Mouse (Mus musculus): ENCODE data around the gene Glce.

The Glce gene

GRCm38 (mm10) chr9:62028072-62028471 is 94.4 kb downstream of the Glce start:
- no peak for DNase-seq (ENCODE audit: low spot score)

- peak; percentile 23 for DNase-seq (ENCODE audit: low spot score)
Observed at GRCm38 (mm10) chr9:62026600-62026999, 95.9 kb downstream of the Glce start, which contains the start of gene Paqr5. TSS of gene Paqr5 (minus strand) at chr9:62026856.

DNA sequence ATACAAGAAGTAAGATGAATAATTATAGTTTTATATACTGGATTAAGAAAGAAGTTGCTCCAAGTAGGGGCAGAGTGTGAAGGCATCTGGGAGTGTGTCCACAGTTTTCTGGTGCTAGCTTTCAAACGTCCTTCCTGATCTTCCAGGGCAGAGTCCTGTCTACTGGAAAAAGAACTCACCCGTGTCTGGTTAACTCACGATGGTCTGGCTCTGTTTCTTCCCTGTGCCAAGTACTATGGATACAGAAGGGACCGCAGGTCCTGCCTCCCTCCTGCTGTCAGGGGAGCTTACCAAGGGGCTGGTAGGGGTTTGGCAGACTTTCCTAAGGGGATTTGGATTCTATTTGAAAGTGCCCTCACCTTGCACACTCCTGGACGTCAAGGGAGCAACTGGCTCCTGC is 97.4 kb downstream of the Glce start:
- no peak for DNase-seq (ENCODE audit: low spot score)

DNA sequence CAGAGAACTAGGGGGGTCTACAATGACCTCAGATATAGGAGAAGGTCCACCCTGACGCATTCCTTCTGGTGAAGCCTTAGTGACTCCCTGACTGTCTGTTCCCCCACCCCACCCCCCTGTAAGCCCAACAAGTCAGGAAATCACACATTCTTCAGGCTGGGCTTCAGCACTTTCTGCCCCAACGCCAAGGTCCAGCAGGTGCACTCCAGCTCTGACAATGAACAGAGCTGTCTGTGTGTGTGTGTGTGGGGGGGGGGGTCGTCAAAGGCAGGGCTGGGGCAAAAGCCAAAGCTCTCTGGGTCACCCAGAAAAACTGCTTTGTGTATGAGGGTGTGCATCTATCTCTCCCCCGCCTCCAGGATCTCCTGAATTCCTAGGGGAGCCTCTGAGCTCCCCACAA is 98.6 kb downstream of the Glce start:
- no peak for DNase-seq (ENCODE audit: low spot score)

DNA sequence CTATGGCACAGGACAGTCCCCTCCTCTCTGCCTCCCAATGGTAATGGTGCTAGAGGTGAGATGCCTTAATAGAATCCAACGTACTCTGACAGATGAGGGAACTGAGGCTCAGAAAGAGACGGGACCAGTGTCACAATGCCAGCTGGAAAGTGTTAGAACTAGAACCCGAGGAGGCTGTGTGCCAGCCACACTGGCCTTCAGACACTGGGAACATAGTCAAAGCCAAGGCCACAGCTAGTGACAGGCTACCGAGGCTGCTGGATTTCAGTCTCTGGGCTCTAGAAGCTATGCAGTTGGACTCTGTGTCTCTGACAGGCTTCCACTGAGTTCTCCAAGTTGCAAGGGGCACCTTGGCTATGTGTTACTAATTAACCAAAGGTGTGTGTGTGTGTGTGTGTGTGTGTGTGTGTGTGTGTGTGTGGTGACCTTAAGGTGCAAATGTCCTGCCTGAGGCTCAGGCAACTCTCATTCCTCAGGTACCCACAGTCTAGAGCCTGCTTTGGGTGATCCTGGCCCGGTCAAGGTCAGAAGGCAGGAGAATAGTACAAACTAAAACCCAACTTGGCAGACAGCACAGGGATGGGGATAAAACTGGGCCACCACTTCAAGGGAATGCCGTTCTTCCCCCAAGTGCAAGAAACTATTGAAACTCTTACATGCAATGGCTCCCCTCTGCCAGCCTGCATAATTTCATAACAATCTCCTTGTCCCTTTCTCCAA is 99.3 kb downstream of the Glce start:
- DNase-seq (ENCODE audit: low spot score) = no peak

- no peak for DNase-seq (ENCODE audit: low spot score)
Observed at GRCm38 (mm10) chr9:62021583-62022120, 100.8 kb downstream of the Glce start.

- DNase-seq (ENCODE audit: low spot score) = no peak
Observed at GRCm38 (mm10) chr9:62020259-62020658, 102.2 kb downstream of the Glce start.

DNA sequence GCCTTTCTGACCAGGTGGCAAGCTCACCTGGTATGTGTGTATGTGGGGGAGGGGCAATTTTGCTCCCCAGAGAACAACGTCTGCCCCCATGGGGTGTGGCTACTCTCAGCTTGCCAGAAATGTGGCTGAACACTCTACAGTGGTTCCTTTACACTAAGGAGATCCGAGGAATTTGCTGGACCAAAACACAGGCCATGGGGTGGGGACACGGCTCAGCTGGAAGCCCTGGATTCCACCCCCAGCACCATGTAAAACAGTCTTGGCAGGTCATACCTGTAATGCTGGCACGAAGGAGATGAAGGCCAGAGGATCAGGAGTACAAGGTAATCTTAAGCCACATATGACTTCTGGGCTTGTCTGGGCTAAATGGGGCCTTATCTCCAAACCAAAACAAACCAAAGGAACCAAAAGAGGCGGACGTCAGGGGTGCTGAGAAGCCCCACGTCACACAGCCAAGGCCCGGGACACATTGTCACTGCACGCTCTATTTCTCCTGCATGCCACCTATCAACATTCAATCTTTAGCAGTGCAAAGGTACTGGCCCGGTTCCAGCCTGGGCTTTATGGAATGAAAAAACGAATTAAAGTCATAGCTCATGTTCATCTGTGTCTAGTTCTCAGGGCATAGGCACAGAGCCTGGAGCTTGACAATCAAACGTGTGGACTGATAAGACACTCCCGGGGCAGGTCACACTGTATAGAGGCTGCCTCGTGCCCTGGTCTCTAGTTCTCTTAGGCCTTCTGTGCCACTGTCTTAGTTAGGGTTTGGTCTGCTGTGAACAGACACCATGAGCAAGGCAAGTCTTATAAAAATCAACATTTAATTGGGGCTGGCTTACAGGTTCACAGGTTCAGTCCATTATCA is 104.0 kb downstream of the Glce start:
- no peak for DNase-seq (ENCODE audit: low spot score)

DNA sequence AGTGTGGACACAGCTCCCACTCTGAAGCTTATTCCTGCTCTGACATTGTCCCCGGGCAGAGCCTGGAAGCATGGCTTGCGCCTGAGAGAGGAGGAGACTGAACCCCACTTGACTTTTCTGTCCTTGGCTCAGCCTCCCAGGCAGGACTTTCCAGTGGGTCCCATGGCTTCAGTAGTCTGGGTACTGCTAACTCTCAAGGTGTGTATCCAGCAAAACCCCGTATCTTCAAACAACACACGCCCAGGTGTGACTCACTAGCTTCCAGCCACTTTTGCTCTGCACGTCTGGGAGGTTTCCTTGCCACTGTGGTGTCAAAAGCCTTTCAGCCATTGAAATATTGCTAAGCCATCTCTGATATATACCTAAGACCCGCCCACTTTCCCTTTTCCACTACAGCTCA is 105.1 kb downstream of the Glce start:
- no peak for DNase-seq (ENCODE audit: low spot score)

DNA sequence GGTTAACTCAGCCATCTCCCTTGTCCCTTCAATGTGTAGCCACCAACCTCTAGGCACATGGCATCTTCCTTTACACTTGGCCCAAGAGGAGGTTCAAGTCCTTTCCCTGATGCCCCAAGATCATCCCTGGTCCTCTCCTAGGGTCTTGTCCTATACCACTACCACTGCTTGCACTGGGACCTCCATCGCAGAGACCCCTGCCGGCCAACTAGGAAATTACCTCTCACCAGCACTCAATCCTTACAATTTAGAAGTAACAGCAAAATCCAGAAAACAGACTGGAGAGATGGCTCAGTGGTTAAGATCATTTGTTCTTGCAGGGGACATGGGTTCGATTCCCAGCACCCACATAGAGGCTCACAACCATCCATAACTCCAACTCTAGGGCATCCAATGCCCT is 107.0 kb downstream of the Glce start:
- DNase-seq (ENCODE audit: low spot score) = no peak

DNA sequence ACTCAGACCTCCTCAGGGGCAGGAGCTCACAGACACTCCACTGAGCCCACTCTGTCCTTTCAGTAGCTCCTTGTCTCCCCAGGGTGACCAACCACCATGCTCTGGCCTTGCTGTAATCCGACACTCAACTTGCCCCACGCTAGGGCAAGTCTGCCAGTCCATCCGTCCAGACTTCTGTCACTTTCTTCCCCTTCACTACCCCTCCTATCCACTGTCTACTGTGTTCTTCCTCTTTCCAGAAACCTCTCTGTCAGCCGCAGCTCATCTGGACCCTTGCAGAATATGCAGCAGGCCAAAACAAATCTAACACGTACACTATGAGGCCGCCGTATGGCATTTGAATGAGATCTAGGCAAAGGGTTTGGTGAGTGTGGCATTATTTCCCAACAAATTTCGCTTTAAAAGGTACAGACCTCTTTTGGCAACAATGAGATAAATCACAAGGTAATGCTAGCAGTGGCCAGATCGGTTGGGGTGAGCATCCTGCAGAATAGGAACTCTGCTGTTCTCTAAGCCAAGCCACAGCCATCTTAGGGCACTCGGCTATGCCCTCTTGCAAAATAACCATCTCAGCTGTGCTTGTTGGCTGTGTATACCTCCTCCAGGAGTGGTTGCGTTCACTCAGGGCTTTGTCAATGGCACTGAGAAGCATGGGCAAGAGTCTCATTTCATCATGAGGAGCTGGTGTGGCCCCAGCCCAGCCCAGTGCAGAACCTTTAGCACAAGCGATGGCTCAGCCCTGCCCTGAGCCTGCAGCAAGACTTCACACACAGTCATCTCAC is 108.9 kb downstream of the Glce start:
- DNase-seq (ENCODE audit: low spot score) = no peak

DNA sequence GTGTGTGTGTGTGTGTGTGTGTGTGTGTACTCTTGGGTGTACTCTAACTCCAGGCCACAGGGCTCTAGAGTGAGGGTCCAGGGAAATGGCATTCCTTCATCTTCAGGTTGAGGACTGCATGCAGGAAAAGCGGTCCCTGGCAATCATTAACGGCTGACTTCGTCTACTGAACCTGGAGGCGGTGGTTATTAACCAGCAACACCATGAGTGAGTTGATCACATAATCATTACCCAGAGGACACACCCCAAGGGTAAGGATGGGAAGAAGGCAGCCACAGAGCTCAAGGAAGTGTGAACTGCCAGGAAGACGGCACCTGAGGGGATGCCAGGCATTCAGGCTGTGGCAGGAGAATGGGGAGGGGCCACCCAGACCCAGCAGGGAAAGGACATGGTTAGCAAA is 114.1 kb downstream of the Glce start:
- DNase-seq (ENCODE audit: low spot score) = no peak
